Mouse (Mus musculus): ENCODE measurements at regions not wholly inside any gene's neighbourhood (a gene's known extent, or its start where the extent isn't known, plus 50 kb on each side); places are given as distances from the start of the nearest gene placed in this dataset.

- no peak for TF ChIP-seq GATA4 (IDR thresholded peaks at IDR 0.05; ENCODE audit: insufficient replicate concordance, low read length)
Measured at GRCm38 (mm10) chr6:99811842-99812241, 85.7 kb upstream of the Prok2 start.

DNA sequence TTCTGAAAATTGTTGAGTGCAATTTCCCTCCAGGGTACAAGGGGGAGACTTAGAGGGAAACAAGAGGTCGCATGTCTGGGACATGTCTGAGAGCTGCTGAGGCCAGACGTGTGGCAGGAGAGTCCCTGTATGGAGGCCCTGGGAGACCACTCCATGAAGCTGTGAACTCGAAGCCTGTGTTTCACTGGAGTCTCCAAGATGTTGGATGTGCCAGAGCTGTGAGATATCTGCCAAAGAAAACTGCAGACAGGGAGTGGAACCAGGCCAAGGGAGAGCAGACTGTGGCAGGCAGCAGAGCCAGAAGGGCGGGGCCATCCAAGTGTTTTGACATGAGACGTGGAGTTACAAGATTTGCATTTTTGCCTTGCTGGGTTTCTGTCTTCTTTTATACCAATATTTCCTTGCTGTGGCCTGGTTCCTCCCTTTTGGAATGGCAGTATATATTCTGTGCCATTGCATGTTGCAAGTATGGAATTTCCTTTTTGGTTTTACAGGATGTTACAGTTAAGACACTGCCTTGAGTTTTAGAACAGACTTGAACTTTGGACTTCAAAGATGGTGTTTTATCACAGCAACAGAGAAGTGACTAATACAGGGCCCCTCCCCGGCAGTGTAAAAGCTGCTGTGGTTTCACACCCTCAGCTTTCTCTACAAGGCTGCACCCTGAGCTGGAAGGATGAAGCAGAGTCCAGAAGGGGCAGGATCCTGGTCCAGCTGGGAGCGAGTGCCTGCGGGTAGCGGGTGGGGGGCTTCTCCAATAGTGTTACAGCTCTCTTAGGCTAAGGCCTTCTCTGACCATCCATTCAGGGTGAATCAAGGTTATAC, 85.0 kb upstream of the Prok2 start:
- TF ChIP-seq GATA4 (IDR thresholded peaks at IDR 0.05; ENCODE audit: insufficient replicate concordance, low read length), result no peak

GRCm38 (mm10) chr6:99804905-99805245, 78.7 kb upstream of the Prok2 start:
- no peak for TF ChIP-seq GATA4 (IDR thresholded peaks at IDR 0.05; ENCODE audit: insufficient replicate concordance, low read length)

DNA sequence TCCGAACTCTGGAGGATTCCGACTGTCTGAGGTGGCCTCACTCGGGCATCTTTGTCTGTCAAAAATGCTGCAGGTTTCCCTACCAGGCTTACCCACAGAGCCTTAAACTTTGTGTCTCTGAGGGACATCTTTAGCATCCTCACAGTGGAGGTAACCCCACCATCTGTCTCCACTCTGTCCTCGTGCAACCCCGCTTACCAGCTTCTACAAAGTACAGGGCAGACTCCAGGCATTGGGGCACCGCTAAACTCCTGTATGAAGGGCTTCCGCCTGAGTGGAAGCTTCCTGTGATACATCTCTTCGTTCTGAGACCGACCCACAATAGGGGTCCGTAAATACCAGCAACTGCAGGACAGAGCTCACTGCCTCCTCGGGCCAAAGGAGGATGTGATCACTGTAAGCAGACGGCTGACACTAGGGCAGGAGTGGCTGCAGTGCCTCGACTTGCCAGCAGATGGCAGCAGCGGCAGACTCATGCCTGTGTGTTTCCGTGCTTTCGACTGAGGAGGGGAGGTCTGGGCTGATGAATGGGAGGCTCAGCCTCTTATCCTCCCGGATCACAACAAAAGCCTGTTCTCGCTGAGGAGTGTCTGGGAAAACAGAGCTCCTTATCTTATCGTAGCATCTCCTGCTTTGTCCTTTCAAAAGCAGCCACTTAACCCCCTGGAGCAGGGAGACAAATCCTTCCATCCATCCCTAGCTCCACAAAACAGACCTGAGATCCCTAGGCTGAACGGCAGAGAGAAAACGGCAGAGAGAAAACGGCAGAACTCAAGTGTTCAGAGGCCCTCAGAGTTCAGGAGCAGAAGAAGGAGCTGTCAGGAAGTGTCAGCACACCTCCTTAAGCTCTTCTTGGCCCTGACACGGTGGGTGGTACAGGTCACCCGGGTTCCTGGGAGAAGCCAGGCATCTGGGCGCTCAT, 78.1 kb upstream of the Prok2 start:
- TF ChIP-seq GATA4 (IDR thresholded peaks at IDR 0.05; ENCODE audit: insufficient replicate concordance, low read length), result no peak

DNA sequence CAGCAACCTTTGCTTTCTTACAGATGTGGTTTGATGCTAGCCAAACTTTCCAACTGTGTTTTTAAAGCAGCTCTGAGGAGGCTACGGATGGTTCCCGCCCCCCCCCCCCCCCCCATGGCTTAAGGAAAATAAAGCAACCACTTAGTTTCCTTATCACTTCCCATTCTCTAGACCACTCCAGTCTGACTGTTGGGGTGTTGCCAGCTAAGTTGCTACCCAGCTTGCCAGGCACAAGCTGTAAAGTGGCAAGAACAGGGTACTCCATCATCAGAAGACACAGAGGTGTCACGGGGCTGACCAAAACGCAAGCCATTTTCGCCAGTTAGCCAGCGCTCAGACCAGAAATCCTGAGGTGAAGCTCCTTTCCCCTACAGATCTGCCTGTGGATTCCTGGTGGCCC, 74.7 kb upstream of the Prok2 start:
- no peak for TF ChIP-seq GATA4 (IDR thresholded peaks at IDR 0.05; ENCODE audit: insufficient replicate concordance, low read length)

- no peak for TF ChIP-seq GATA4 (IDR thresholded peaks at IDR 0.05; ENCODE audit: insufficient replicate concordance, low read length)
Measured at GRCm38 (mm10) chr6:99800324-99800723, 74.1 kb upstream of the Prok2 start.

DNA sequence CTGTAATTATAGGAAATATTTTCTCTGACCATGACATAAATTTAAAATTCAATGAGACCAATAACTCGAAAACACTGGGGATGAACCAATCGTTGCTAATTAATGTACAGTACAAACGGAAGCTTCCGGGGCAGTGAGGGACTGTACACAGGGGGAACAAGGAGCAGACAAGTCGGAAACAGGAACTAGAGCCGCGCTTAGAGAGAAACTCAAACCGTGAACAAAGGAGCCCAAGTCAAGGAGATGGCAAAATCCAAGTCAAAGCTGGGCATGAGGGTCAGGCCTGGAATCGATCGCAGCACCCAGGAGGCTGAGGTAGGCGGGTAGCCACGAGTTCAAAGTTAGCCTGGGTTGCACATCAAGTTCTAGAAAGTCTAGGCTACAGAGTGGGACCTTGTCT, 70.2 kb upstream of the Prok2 start:
- TF ChIP-seq GATA4 (IDR thresholded peaks at IDR 0.05; ENCODE audit: insufficient replicate concordance, low read length), result no peak

GRCm38 (mm10) chr6:99793546-99793945, 67.4 kb upstream of the Prok2 start:
- no peak for TF ChIP-seq GATA4 (IDR thresholded peaks at IDR 0.05; ENCODE audit: insufficient replicate concordance, low read length)

DNA sequence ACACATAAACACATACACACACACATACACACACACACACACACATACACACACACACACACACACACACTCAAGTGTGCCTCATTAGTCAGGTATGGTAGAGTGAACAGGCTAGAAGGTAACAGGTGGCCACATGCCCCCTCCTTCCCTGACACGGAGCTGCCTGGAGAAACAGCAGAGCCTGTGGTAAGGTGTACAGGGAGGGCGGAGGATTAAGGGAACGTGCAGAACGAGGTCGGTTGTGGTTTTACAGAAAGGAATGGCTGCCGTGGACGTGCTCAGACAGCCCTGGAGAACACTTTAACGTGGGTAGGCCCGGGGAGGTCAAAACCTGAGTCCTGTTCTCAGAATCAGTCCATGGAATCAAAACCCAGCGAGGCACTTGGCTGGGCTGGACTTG, 66.2 kb upstream of the Prok2 start:
- no peak for TF ChIP-seq GATA4 (IDR thresholded peaks at IDR 0.05; ENCODE audit: insufficient replicate concordance, low read length)

- no peak for TF ChIP-seq GATA4 (IDR thresholded peaks at IDR 0.05; ENCODE audit: insufficient replicate concordance, low read length)
Measured at GRCm38 (mm10) chr6:99786977-99787376, 60.8 kb upstream of the Prok2 start.

DNA sequence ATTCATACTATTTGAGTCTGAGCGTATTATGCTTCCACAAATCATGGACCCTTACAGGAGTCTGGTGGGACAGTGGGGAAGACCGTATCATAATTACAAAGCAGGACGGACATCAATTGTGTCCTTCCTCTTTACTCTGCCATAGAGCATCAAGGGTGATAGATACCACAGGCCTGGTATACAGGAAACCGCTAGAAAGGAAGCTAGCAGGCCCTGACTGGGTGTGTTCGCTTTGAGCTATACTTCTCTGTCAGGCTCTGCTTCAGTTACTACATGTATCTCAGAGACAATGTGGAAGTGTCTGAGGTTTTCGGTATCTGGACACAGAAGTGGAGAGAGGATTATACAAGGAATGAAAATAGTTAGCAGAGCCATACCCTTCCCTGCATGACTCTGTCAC, 59.0 kb upstream of the Prok2 start:
- no peak for TF ChIP-seq GATA4 (IDR thresholded peaks at IDR 0.05; ENCODE audit: insufficient replicate concordance, low read length)

DNA sequence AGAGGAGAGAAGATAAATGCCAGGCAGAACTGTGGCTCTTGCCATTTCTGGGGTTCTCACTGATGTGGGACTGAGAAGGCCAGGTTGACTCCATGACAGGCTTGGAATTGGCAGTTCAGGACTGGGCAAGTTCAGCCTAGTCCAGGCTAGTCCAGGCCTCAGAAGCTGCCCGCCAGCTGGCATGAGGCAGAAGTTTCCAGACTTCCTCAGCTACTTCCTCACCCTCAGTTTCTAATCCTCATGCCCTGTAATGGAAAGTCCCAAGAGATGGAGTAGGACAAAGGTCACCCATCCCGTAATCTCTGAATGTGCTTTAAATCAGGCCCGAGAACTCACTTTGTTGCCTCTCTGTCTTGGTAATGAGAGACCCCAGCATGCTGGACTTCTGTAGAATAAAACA, 58.6 kb upstream of the Prok2 start:
- TF ChIP-seq GATA4 (IDR thresholded peaks at IDR 0.05; ENCODE audit: insufficient replicate concordance, low read length), result no peak

- TF ChIP-seq GATA4 (IDR thresholded peaks at IDR 0.05; ENCODE audit: insufficient replicate concordance, low read length), result no peak
Measured at GRCm38 (mm10) chr6:99784285-99784684, 58.1 kb upstream of the Prok2 start.

DNA sequence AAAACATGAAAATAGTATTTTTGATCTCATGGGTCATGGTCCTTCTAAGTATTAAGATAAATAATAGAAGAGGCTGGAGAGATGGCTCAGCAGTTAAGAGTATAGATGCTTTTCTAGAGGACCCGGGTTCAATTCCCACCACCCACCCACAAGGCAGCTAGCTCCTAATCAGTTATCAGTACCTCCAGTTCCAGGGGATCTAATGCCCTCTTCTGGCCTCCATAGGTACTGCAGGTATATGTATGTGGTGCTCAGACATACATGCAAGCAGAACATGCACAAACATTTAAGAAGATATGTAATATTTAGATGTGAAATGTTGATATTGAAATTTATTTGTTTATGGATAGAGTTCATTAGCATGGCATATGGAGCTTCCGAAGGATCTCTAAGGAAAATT, 56.8 kb upstream of the Prok2 start:
- no peak for TF ChIP-seq GATA4 (IDR thresholded peaks at IDR 0.05; ENCODE audit: insufficient replicate concordance, low read length)
